Mouse (Mus musculus) bone marrow macrophage, adult 2 months (primary cell): ENCODE data around the gene Fmn2.

Source experiments
- CTCF ChIP-seq: IDR thresholded peaks from 2 replicates; pipeline ENCODE4 v1.5.1; 2012; ENCODE audit warnings: low read depth, mild to moderate bottlenecking, low read length, moderate library complexity
- POLR2A ChIP-seq: IDR thresholded peaks from 2 replicates; pipeline ENCODE4 v1.6.1; 2012; ENCODE audit warnings: mild to moderate bottlenecking, low read depth, low read length, borderline replicate concordance

- TF ChIP-seq CTCF (no peak), POLR2A (no peak)
These were observed 115.7 kb downstream of the Fmn2 start for GRCm38 (mm10) chr1:174617368-174617767.
